ENCODE assay signal across 8 mouse cellular contexts in the genomic region with DNA sequence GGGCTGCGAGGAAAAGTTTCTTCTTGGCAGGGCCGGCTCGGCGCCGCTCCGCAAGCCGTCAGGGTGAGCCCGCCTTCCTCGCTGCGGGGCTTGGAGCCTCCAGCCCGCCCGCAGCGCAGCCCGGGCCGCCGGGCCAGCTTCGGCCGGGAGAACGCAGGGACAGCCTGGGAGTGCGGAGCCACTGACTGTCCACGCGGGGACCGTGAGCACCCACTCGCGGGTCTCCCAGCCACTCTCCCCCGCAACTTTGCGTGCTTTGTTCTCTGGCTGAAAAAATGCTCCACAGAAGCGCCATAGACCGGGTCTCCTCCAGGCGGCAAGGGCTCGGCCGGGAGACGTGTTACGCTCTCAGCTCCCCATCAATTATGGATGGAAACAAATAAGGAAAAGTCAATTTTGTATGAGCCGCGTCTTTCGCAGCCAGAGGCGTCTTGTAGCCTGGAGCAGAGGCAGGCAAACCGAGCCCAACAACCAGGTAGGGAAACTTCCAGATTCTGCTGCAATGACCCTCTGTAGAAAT.
DNase-seq lines count a peak whose midpoint lies in the region; TF ChIP-seq lines count a peak whose summit lies in the region.

No protein-coding gene starts in this region.

- TF ChIP-seq POLR2A in bone marrow macrophage, adult 2 months (IDR thresholded peaks at IDR 0.05; ENCODE audit: borderline replicate concordance, low read depth, low read length), result no peak

- peak; percentile 15 for DNase-seq in kidney, adult 9 months
- DNase-seq in kidney, adult 11 months, result no peak
- DNase-seq in forelimb bud, embryonic 11.5 days (ENCODE audit: low read depth, low spot score), result peak; percentile 30
- no peak for DNase-seq in adrenal gland, adult (ENCODE audit: inconsistent age in 2 of 2, low spot score in 1 of 2)
- DNase-seq in thymus, postnatal 4 days, result no peak
- no peak for DNase-seq in lung, postnatal 10 days

- H3K27ac ChIP-seq in bone marrow macrophage, adult 2 months (ENCODE audit: insufficient read depth, low read depth, low read length), result no peak overlapping the region

- H3K4me1 ChIP-seq in bone marrow macrophage, adult 2 months (ENCODE audit: control insufficient read depth, insufficient read depth, low read length), result peaks cover 7% of the 10 kb centered on the region; the same call in 1 of the 2 replicates
- H3K4me1 ChIP-seq in megakaryocyte, embryonic 14.5 days, result peaks cover 60% of the 10 kb centered on the region

- H3K9me3 ChIP-seq in megakaryocyte, embryonic 14.5 days, result no peaks in the 10 kb centered on the region

- no peak for TF ChIP-seq CTCF in bone marrow macrophage, adult 2 months (IDR thresholded peaks at IDR 0.05; ENCODE audit: low read depth, low read length)

- peaks cover 15% of the 10 kb centered on the region for H3K36me3 ChIP-seq in megakaryocyte, embryonic 14.5 days (replicated peaks; ENCODE audit: low read length)

- H3K4me3 ChIP-seq in bone marrow macrophage, adult 2 months (ENCODE audit: insufficient read depth, low read length), result peak overlapping the region; percentile 89
- H3K4me3 ChIP-seq in megakaryocyte, embryonic 14.5 days (replicated peaks), result peak overlapping the region; percentile 97

- H3K27me3 ChIP-seq in megakaryocyte, embryonic 14.5 days (replicated peaks), result peaks cover 18% of the 10 kb centered on the region

Comparison
In these comparisons a context has a peak if more than half of its experiments do, and no peak if none do; other contexts are left out.
1. DNase-seq: peak in kidney, adult 9 months (single experiment) and forelimb bud, embryonic 11.5 days (single experiment); none in kidney, adult 11 months (single experiment), adrenal gland, adult (0 of 2), thymus, postnatal 4 days (single experiment) and lung, postnatal 10 days (single experiment).